Comparison of ENCODE assay signal across 21 mouse cellular contexts in the genomic region with DNA sequence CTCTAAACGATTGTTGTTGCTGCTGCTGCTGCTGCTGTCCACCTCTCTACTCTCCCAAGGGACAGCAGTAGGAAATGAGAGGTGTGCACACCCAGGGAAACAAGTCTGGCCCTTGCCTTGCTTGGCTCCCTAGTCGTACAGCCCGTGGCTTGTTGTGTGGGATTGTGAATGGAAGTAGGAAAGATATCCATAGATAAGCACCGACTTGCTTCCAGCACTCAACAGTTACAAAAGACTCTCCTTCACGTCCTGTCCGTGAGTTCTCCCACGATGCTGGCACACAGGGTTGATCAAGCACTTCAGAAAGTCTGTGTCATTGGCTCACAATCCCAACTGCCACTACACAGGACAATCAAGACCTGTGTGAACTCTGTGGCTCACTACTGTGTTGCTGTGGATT.
DNase-seq lines count a peak whose midpoint lies in the region; ATAC-seq and TF ChIP-seq lines count a peak whose summit lies in the region.
"Had no signal": no experiment of that assay in that cellular context is flagged by ENCODE, and none has a peak within 500 bp of the region (broad histone marks: within the 10 kb centered on the region; RNA-seq: fewer than 3 reads in every experiment).

No protein-coding gene starts in this region.

- H3K4me1 ChIP-seq in midbrain, embryonic 11.5 days (ENCODE audit: control insufficient read depth, insufficient read depth, low read length), result peaks cover under 1% of the 10 kb centered on the region; the same call in 1 of the 2 replicates
- peaks cover 3% of the 10 kb centered on the region; the same call in 1 of the 2 replicates for H3K4me1 ChIP-seq in midbrain, embryonic 15.5 days
- peaks cover 10% of the 10 kb centered on the region; the same call in 1 of the 2 replicates for H3K4me1 ChIP-seq in small intestine, adult 2 months (ENCODE audit: control insufficient read depth, insufficient read depth, insufficient read length, low read length)
- H3K4me1 ChIP-seq: embryonic facial prominence, embryonic 13.5 days; embryonic facial prominence, embryonic 15.5 days; forebrain, embryonic 15.5 days had no signal

- H3K36me3 ChIP-seq in midbrain, embryonic 11.5 days (ENCODE audit: control insufficient read depth, insufficient read depth, low read length), result no peaks in the 10 kb centered on the region
- H3K36me3 ChIP-seq in midbrain, embryonic 15.5 days (replicated peaks), result no peaks in the 10 kb centered on the region
- H3K36me3 ChIP-seq in small intestine, adult 2 months (ENCODE audit: control insufficient read depth, insufficient read depth, low read length), result no peaks in the 10 kb centered on the region
- H3K36me3 ChIP-seq: embryonic facial prominence, embryonic 13.5 days; embryonic facial prominence, embryonic 15.5 days; forebrain, embryonic 15.5 days had no signal

- no peak overlapping the region for H3K27ac ChIP-seq in midbrain, embryonic 11.5 days (ENCODE audit: low read depth, low read length)
- H3K27ac ChIP-seq in midbrain, embryonic 15.5 days, result no peak overlapping the region
- 0 out of 2 replicates have a peak overlapping the region, but pooled peaks have one; percentile 14 for H3K27ac ChIP-seq in small intestine, adult 2 months (ENCODE audit: insufficient read depth, low read depth, low read length)
- H3K27ac ChIP-seq: embryonic facial prominence, embryonic 13.5 days; embryonic facial prominence, embryonic 15.5 days; forebrain, embryonic 13.5 days; forebrain, embryonic 15.5 days had no signal

- no peak overlapping the region for H3K9ac ChIP-seq in midbrain, embryonic 11.5 days (ENCODE audit: low read length)
- no peak overlapping the region for H3K9ac ChIP-seq in midbrain, embryonic 15.5 days
- H3K9ac ChIP-seq: embryonic facial prominence, embryonic 13.5 days; embryonic facial prominence, embryonic 15.5 days; forebrain, embryonic 13.5 days; forebrain, embryonic 15.5 days; forebrain, postnatal 0 days had no signal

- peak; percentile 77 for DNase-seq in midbrain, embryonic 11.5 days (ENCODE audit: low spot score, missing footprints)
- peak; percentile 65 for DNase-seq in gonadal fat pad, adult 2 months (ENCODE audit: low read depth)
- no peak for DNase-seq in layer of hippocampus, postnatal 25 days (ENCODE audit: extremely low spot score in 1 of 2, low spot score in 1 of 2)
- no peak for DNase-seq in cerebellum, adult 9-11 months
- DNase-seq: adrenal gland, adult 8-10 months; adrenal gland, postnatal 14 days; adrenal gland, postnatal 36 days; cerebellum, adult 11-12 months; cerebellum, adult 2 months; cerebellum, adult 9-10 months; cerebellum, postnatal 14 days; cerebellum, postnatal 36 days; embryo, embryonic 11 days; forebrain, postnatal 0 days had no signal

- no peak overlapping the region for H3K4me2 ChIP-seq in midbrain, embryonic 11.5 days
- H3K4me2 ChIP-seq in midbrain, embryonic 15.5 days, result no peak overlapping the region
- H3K4me2 ChIP-seq: embryonic facial prominence, embryonic 13.5 days; embryonic facial prominence, embryonic 15.5 days; forebrain, embryonic 13.5 days; forebrain, embryonic 15.5 days had no signal

- no peak for TF ChIP-seq POLR2A in small intestine, adult 2 months (IDR thresholded peaks at IDR 0.05; ENCODE audit: low read depth, low read length)

- H3K4me3 ChIP-seq in midbrain, embryonic 11.5 days (ENCODE audit: low read depth, low read length), result no peak overlapping the region
- no peak overlapping the region for H3K4me3 ChIP-seq in midbrain, embryonic 15.5 days
- no peak overlapping the region for H3K4me3 ChIP-seq in small intestine, adult 2 months (ENCODE audit: low read depth, low read length)
- H3K4me3 ChIP-seq: embryonic facial prominence, embryonic 13.5 days; embryonic facial prominence, embryonic 15.5 days; erythroblast, embryonic 14.5 days; forebrain, embryonic 13.5 days; forebrain, embryonic 15.5 days had no signal

- 84% methylated on average over 7 of the region's 7 CpGs for whole genome bisulfite sequencing in midbrain, embryonic 11.5 days
- 81% methylated on average over 7 of the region's 7 CpGs for WGBS in midbrain, embryonic 15.5 days
- 24% methylated on average over 7 of the region's 7 CpGs for WGBS in small intestine, adult 2 months

- ATAC-seq in midbrain, embryonic 11.5 days (ENCODE audit: low FRiP score), result no peak
- ATAC-seq in midbrain, embryonic 15.5 days (replicated peaks), result no peak
- ATAC-seq: forebrain, embryonic 13.5 days; forebrain, embryonic 15.5 days; forebrain, postnatal 0 days had no signal

- no peaks in the 10 kb centered on the region; the same call in 1 of the 2 replicates for H3K9me3 ChIP-seq in midbrain, embryonic 11.5 days (ENCODE audit: control insufficient read depth, low read length)
- no peaks in the 10 kb centered on the region for H3K9me3 ChIP-seq in midbrain, embryonic 15.5 days
- H3K9me3 ChIP-seq: embryonic facial prominence, embryonic 13.5 days; embryonic facial prominence, embryonic 15.5 days; forebrain, embryonic 13.5 days; forebrain, embryonic 15.5 days had no signal

- H3K27me3 ChIP-seq in midbrain, embryonic 11.5 days (ENCODE audit: control insufficient read depth, insufficient read depth, low read length), result peaks cover 9% of the 10 kb centered on the region; the same call in 1 of the 2 replicates
- H3K27me3 ChIP-seq in midbrain, embryonic 15.5 days (replicated peaks), result peaks cover 4% of the 10 kb centered on the region; the same call in 1 of the 2 replicates
- H3K27me3 ChIP-seq in small intestine, adult 2 months (ENCODE audit: control insufficient read depth, insufficient read depth, low read length), result no peaks in the 10 kb centered on the region
- H3K27me3 ChIP-seq: forebrain, embryonic 13.5 days had no signal

- no peak for TF ChIP-seq CTCF in small intestine, adult 2 months (IDR thresholded peaks at IDR 0.05; ENCODE audit: extremely low read depth, insufficient read length, insufficient replicate concordance, low read depth, low read length)

Comparison
In these comparisons a context has a peak if more than half of its experiments do, and no peak if none do; other contexts are left out.
1. DNase-seq: peak in midbrain, embryonic 11.5 days (single experiment) and gonadal fat pad, adult 2 months (single experiment); none in layer of hippocampus, postnatal 25 days (0 of 2) and cerebellum, adult 9-11 months (single experiment).